Mouse (Mus musculus) urinary bladder, postnatal 14 days (tissue): Measurements from ENCODE around the gene 1520401A03Rik.

Source experiments
- DNase-seq: peaks from one replicate; pipeline ENCODE4 v3.0.0; 2021; ENCODE audit warnings: low spot score

The 1520401A03Rik gene

GRCm38 (mm10) chr17:23700079-23700478, 22.5 kb downstream of the 1520401A03Rik start:
- peak; percentile 92 for DNase-seq

- peak; percentile 52 for DNase-seq
Measured at GRCm38 (mm10) chr17:23699131-23700077, 23.2 kb downstream of the 1520401A03Rik start.

GRCm38 (mm10) chr17:23695801-23696200, 26.8 kb downstream of the 1520401A03Rik start:
- DNase-seq: no peak

GRCm38 (mm10) chr17:23694491-23694890, 28.1 kb downstream of the 1520401A03Rik start:
- no peak for DNase-seq

- DNase-seq: no peak
Measured at GRCm38 (mm10) chr17:23683856-23684672, 38.5 kb downstream of the 1520401A03Rik start, which contains the start of gene Cldn9. Cldn9 (minus strand) TSS chr17:23684026.

GRCm38 (mm10) chr17:23683226-23683625, 39.4 kb downstream of the 1520401A03Rik start:
- DNase-seq: no peak

- DNase-seq: no peak
Measured at GRCm38 (mm10) chr17:23682530-23682929, 40.1 kb downstream of the 1520401A03Rik start.

GRCm38 (mm10) chr17:23682092-23682491, 40.5 kb downstream of the 1520401A03Rik start:
- DNase-seq: no peak

GRCm38 (mm10) chr17:23681086-23681485, 41.5 kb downstream of the 1520401A03Rik start:
- DNase-seq: peak; percentile 65

- no peak for DNase-seq
Measured at GRCm38 (mm10) chr17:23680336-23680735, 42.2 kb downstream of the 1520401A03Rik start.

GRCm38 (mm10) chr17:23679127-23679835, 43.3 kb downstream of the 1520401A03Rik start, which contains the start of gene Cldn6:
Cldn6 (plus strand) TSS chr17:23679249.
- no peak for DNase-seq

- peak; percentile 85 for DNase-seq
Measured at GRCm38 (mm10) chr17:23677236-23677679, 45.3 kb downstream of the 1520401A03Rik start, which contains the start of gene Tnfrsf12a. Tnfrsf12a (minus strand) TSS chr17:23677468.

- DNase-seq: peak; percentile 68
Measured at GRCm38 (mm10) chr17:23676473-23677031, 46.0 kb downstream of the 1520401A03Rik start.

- peak; percentile 85 for DNase-seq
Measured at GRCm38 (mm10) chr17:23675564-23676281, 46.9 kb downstream of the 1520401A03Rik start.

GRCm38 (mm10) chr17:23675127-23675526, 47.5 kb downstream of the 1520401A03Rik start:
- peak; percentile 90 for DNase-seq

- DNase-seq: no peak
Measured at GRCm38 (mm10) chr17:23674271-23674952, 48.2 kb downstream of the 1520401A03Rik start.

- peak; percentile 93 for DNase-seq
Measured at GRCm38 (mm10) chr17:23673424-23674073, 49.0 kb downstream of the 1520401A03Rik start, which contains the start of the genes Hcfc1r1 and Thoc6. Hcfc1r1 (plus strand) TSS chr17:23673596. Thoc6 (minus strand) TSS chr17:23673882.

- DNase-seq: no peak
Measured at GRCm38 (mm10) chr17:23672761-23673160, 49.8 kb downstream of the 1520401A03Rik start.

- no peak for DNase-seq
Measured at GRCm38 (mm10) chr17:23671519-23671918, 51.1 kb downstream of the 1520401A03Rik start.
